Mouse (Mus musculus) brain, embryonic 14.5 days (tissue): ENCODE data around the gene Qrich2.

Experiments
- CTCF ChIP-seq: fragments of 200-500 bp; IDR thresholded peaks from 2 replicates; pipeline ENCODE4 v1.5.1; 2012; ENCODE audit warnings: inconsistent platforms, mild to moderate bottlenecking, moderate library complexity, borderline replicate concordance; ENCODE audit not compliant: insufficient read depth, insufficient read length; ENCODE audit errors: extremely low read depth
- POLR2A ChIP-seq: fragments of 200-500 bp; IDR thresholded peaks from 2 replicates; pipeline ENCODE4 v1.6.1; 2012; ENCODE audit warnings: mild to moderate bottlenecking, inconsistent platforms, borderline replicate concordance; ENCODE audit not compliant: poor library complexity, insufficient read depth, insufficient read length, severe bottlenecking; ENCODE audit errors: extremely low read depth

GRCm38 (mm10) chr11:116489771-116490231, 23.8 kb upstream of the Qrich2 start:
- TF ChIP-seq CTCF = no peak
- TF ChIP-seq POLR2A = no peak
